Mouse (Mus musculus): Measurements from ENCODE around the gene Lrrn1.
A peak's percentile ranks its signal among the peaks of the same experiment; 100 is the strongest.

Lrrn1 gene

DNA sequence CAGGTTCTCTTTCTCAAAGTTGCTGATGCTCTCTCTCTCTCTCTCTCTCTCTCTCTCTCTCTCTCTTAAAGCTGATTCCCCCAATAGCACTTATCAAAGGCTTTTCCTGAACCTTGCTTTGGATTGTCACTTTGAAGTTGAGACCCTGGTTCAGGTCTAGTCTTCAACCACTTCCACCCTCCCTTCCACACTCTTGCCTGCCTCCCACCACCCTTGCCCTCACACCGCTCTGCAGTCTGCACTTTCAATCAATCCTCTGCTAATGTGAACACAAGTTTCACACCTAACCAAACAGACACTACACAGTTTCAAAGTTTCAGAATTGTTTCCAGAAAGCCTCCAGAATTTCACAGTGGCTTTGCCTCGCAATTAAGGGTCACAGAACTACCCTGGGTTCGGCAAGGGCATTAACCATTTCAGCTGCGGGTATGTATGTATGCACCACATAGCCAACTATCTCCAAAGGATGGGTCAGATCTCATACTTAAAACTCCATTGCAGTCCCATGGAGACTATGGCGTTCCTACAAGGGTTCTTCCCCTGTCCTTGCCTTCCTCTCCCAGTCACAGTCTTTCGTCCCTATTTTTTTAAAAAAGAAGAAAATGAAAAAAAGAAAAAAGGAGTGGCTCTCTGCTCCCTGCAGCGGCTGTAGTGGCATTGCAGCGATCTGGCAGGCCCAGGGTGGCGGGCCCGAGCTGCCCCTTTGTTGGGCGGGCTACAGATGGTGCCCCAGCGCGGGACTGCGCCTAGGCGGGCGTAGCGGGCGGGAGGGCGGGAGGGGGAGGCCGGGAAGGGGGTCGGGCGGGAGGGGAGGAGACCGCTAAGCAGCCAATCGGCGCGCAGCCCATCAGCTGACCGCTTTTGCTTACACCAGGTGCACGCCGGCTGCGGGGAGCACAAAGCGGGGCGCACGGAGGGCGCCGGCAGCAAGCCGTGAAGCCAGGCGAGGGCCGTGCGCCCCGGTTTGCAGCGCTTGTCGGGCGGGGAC, at the start of gene Lrrn1:
Lrrn1 (plus strand) TSS at position 892 of the 988 bp plus-strand sequence.
- DNase-seq (ENCODE audit: low read depth, low spot score), result peak; percentile 44

- DNase-seq (ENCODE audit: low read depth, low spot score), result no peak
These were observed 35.1 kb upstream of the Lrrn1 start for GRCm38 (mm10) chr6:107494491-107494890.

GRCm38 (mm10) chr6:107495830-107496229, 33.7 kb upstream of the Lrrn1 start:
- DNase-seq (ENCODE audit: low read depth, low spot score), result peak; percentile 8

DNA sequence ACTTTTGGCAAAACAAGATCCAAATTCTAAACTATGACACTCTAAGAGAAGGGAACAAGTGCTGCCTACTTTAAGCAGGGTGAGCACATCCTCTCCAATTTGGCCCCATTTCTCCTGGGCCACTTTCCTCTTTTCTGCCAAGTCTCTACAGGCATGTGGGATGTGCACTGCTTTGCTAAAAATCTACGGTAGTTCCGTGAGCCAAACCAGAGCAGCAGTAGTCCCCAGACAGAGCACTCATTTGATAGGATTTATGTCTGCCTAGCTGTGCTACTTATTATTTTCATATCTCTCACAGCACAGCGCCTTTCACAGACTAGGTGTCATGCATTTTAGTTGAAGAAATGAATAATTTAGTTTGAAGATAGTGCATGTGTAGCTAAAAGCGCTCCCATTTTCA, 15.9 kb upstream of the Lrrn1 start:
- DNase-seq (ENCODE audit: low read depth, low spot score), result no peak

DNA sequence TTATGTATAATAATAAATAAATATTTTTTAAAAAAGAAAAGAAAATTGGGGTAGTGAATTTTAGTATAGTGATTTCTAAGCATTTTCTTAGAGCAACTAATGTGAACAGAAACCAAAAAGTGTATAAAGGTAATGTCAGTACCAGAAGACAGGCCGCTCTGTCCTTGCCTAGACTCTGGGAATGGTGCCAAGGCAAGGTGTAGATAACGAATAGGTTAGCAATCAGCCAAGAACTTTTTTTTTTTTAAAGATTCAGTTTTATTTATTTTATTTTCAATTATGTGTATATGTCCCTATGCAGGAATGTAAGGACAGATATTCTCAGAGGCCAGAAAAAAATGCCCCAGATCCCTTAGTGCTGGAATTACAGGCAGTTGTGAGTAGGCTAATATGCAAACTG, 5.6 kb upstream of the Lrrn1 start:
- DNase-seq (ENCODE audit: low read depth, low spot score), result no peak

- DNase-seq (ENCODE audit: low read depth, low spot score), result peak; percentile 25
These were observed 403 bp downstream of the Lrrn1 start for GRCm38 (mm10) chr6:107529911-107530431.

- peak; percentile 5 for DNase-seq (ENCODE audit: low read depth, low spot score)
These were observed 1.2 kb downstream of the Lrrn1 start for GRCm38 (mm10) chr6:107530621-107531285.

DNA sequence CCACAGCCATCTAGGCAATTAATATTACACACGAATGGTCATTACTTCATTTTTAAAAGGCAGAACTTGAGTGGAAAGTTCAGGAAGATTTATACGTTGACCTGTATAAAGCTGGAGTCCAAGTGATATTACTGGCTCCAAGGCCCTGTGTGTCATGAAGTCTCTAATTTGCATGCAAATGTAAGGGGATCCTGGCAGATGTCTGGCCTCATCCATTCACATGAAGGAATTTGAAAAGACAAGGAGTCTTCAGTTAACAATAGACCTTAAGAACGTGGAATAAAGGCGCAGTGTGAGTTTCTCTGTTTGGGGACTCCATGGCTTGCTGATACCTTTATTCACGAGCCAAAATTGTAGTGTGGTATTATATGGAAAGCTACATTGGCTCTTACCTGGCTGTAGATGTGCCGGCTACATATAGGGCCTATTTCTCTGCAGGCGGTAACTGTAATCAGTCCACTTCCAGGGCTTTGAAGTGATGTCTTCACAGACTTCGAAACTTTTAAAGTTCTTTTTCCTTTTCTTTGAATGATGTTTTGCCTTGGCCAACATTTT, 2.0 kb downstream of the Lrrn1 start:
- peak; percentile 11 for DNase-seq (ENCODE audit: low read depth, low spot score)

DNA sequence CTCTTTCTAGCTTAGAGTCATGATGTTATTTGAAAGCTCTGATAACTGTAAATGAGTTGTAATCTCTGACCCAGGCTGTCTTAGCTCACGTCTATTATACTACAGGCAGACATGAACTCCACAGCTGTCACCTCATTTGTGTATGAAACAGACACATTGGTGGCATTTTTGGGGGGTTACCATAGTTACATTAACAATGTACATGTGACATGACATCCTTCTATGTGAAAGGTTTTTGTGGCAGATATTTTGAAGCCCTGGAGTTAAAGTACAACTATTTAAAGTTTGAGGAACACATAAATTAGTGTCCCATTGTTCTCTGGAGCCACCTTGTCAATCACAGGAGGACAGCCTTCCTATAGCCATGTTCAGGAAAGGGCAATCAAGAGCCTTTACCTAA, 5.0 kb downstream of the Lrrn1 start:
- DNase-seq (ENCODE audit: low read depth, low spot score), result no peak

GRCm38 (mm10) chr6:107536631-107537030, 7.1 kb downstream of the Lrrn1 start:
- DNase-seq (ENCODE audit: low read depth, low spot score), result no peak

GRCm38 (mm10) chr6:107541222-107541621, 11.7 kb downstream of the Lrrn1 start:
- no peak for DNase-seq (ENCODE audit: low read depth, low spot score)

DNA sequence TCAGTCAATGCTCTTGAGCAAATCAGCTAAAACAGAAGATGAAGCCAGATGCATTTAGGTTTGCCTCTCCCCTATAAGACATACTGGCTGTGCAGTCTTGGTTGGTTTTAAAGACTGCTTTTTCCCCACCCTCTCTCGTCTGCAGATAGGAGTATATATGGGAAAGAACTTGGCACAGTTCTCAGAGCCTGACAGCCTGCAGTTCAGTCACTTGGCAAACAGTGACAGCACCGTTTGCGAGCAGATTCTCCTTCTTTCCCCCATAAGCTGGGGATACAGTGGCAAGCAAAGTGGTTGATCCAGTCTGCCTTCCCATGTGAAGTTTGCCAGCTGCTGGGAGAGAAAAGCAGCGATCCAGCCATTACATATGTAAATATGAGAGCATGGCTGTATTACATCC, 12.3 kb downstream of the Lrrn1 start:
- DNase-seq (ENCODE audit: low read depth, low spot score), result no peak

GRCm38 (mm10) chr6:107546272-107546671, 16.7 kb downstream of the Lrrn1 start:
- no peak for DNase-seq (ENCODE audit: low read depth, low spot score)

DNA sequence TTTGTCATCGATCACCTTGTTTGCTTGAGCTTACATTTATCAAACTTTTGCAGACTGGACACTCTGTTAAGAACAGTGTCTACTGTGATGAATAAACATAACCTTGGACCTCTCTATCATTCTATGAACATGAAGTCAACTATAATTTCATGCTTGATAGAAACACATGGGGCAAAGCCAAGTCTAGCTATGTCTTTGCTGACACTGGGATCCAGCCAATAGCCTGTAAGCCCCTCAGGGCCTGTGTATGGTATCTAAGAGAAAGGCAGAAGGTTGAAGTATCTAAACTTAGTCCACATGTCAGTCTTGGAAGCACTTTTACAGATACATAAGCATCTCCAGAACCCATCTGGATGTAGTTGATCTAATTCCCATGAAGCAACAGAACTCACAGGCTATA, 22.9 kb downstream of the Lrrn1 start:
- no peak for DNase-seq (ENCODE audit: low read depth, low spot score)

DNA sequence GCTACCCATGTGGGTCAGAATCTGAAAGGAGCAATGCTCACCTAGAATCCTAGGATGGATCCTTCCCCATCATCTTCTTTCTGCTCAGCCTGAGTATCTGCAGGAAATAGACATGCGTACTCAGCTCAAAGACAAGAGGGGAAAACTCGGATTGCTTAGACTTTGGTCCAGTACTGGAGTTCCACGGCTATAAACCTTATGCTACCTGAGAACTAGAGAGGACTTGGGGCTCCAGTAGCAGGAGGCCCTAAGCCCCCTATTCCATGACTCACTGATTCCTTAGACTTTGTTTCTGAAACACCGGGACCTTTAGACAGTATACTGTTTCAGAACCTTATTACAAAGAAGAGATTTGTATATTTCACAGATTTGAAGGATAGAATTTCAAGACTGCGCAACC, 25.8 kb downstream of the Lrrn1 start:
- no peak for DNase-seq (ENCODE audit: low read depth, low spot score)

GRCm38 (mm10) chr6:107556996-107557395, 27.4 kb downstream of the Lrrn1 start:
- DNase-seq (ENCODE audit: low read depth, low spot score), result no peak

DNA sequence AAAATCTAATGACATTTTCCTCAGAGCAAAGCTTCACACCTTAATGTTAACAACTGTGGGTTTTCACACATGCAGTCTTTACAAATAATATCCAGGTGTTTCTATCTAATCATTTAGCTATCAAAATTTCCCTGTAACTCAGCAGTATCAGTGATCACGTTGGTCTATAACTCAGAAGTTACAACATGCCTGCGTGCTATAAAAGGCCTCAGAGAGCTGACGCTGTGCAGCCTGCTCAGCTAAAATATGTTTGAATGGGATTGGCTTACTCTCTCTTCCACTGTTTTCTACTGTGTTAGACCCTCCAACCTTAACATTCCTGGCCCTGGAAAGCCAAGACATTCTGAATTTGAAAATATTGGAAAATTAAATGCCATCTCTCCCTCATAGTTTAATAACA, 28.2 kb downstream of the Lrrn1 start:
- DNase-seq (ENCODE audit: low read depth, low spot score), result no peak

GRCm38 (mm10) chr6:107562255-107562654, 32.7 kb downstream of the Lrrn1 start:
- no peak for DNase-seq (ENCODE audit: low read depth, low spot score)

DNA sequence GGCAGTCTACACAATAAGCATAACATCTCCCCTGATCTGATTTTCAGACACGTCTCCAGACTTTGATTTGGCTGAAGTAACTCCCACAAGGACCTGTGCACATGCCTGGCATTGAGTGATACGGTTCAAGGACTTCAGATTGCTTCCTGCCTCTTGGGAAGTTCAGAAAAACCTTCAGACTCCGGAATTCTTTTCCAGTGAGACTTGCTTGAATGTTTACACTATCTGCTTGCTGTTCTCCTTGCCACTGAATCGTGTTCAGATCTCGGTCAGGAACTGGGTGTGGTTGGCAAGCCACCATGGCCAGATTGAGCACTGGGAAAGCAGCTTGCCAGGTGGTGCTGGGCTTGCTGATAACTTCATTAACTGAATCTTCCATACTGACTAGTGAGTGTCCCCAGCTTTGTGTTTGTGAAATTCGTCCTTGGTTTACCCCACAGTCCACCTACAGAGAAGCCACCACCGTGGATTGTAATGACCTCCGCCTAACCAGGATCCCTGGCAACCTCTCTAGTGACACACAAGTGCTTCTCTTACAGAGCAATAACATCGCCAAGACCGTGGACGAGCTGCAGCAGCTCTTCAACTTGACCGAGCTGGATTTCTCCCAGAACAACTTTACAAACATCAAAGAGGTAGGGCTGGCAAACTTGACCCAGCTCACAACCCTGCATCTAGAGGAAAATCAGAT, 37.5 kb downstream of the Lrrn1 start:
- DNase-seq (ENCODE audit: low read depth, low spot score), result no peak

- no peak for DNase-seq (ENCODE audit: low read depth, low spot score)
These were observed 45.0 kb downstream of the Lrrn1 start for GRCm38 (mm10) chr6:107574561-107574960.

DNA sequence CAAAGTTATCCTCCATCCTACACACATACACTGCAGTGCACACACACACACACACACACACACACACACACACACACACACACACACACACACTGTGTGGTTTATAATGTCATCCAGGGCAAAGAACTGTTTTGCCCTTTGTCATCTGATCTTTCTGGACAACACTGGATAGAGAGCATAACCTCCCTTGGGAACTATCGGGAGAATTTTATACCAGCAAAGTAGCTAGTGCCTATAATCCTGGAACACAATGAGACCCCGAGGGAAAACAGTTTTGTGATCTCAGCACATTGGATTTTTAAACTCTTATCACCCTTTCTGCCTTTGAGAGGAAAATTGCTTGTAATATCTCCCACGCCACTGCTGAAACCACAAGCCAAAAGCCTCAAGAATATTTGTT, 45.8 kb downstream of the Lrrn1 start:
- no peak for DNase-seq (ENCODE audit: low read depth, low spot score)

- DNase-seq (ENCODE audit: low read depth, low spot score), result no peak
These were observed 47.7 kb downstream of the Lrrn1 start for GRCm38 (mm10) chr6:107577309-107577708.

Measured in ES-CJ7 (cell line).